Mouse (Mus musculus): ENCODE data around the gene Nell2.

DNA sequence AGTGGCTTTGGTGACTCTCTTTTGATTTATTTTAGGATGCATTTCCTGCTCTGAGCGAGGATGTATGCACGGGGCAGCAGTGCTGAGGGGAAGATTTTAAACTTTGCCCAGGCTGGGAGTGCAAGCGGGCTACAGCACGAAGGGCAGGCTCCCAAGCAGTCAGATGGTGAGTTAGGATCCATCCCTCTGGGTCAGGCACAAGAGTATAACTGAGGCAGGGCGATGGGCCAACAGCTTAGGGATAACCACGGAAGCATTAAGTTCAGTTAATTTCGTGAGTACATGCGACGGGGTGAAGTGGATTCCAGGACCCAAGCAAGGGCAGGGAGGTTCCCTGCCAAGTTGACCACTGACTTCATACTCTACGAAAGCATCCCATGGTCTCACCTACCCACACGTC, 83.8 kb downstream of the Nell2 start:
- TF ChIP-seq POLR2A (IDR thresholded peaks at IDR 0.05; ENCODE audit: borderline replicate concordance, low read depth, low read length) (no peak), CTCF (IDR thresholded peaks at IDR 0.05; ENCODE audit: low read depth, low read length) (no peak)
